Mouse (Mus musculus): ENCODE results near the gene Tsr1.

- TF ChIP-seq FLI1 (IDR thresholded peaks at IDR 0.05; ENCODE audit: low read length) (no peak), GATA1 (IDR thresholded peaks at IDR 0.05; ENCODE audit: borderline replicate concordance, low read length) (no peak)
Observed at GRCm38 (mm10) chr11:74870991-74871622, 26.8 kb upstream of the Tsr1 start.

Measured in megakaryocyte, embryonic 14.5 days (primary cell).